Mouse (Mus musculus) E14TG2a.4 (cell line): ENCODE data around the gene Sf3b4.

Experiments
- H3K27me3 ChIP-seq: 2 replicates; pipeline ENCODE4 v1.6.1; 2014; ENCODE audit warnings: low read length, control low read depth; ENCODE audit not compliant: insufficient read depth
- H3K36me3 ChIP-seq: 2 replicates; pipeline ENCODE4 v1.6.1; 2014; ENCODE audit warnings: low read length, control low read depth; ENCODE audit not compliant: insufficient read depth
- H3K4me1 ChIP-seq: replicated peaks from 2 replicates; pipeline ENCODE4 v1.6.1; 2014; ENCODE audit warnings: low read depth, low read length, control low read depth
- H3K4me3 ChIP-seq: replicated peaks from 2 replicates; pipeline ENCODE4 v1.5.1; 2014; ENCODE audit warnings: mild to moderate bottlenecking, low read length
- H3K9me3 ChIP-seq: 2 replicates; pipeline ENCODE4 v1.6.1; 2014; ENCODE audit warnings: low read length, control low read depth
- CTCF ChIP-seq: conservative IDR thresholded peaks from 2 replicates; pipeline ENCODE4 v1.5.1; 2014; ENCODE audit warnings: low read length
- NANOG ChIP-seq: IDR thresholded peaks from 2 replicates; pipeline ENCODE4 v1.6.1; 2014; ENCODE audit warnings: borderline replicate concordance, low read length, mixed read lengths
- POU5F1 ChIP-seq: IDR thresholded peaks from 2 replicates; pipeline ENCODE4 v1.6.1; 2014; ENCODE audit warnings: low read length, borderline replicate concordance

Gene Sf3b4

DNA sequence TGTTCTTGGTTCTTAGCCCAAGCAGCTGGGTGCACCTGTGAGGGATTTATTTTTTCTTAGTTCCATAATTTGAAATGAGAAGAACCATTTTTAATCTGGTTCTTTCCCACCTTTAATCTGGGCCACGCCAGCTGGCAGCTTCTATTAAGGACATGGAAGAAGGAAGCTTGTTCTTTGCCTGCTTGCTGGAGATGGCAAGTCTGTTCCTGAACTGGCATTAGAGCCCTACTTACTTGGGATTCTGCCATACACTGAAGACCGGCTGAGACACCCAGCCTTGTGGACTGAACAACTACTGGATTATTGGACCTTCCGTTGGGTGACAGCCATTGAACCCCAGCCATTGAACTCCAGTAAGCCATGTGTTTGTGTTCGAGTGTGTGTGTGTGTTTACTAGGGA lies 50.6 kb downstream of the Sf3b4 start:
- Histone ChIP-seq H3K36me3 (no peaks in the 10 kb centered on the region), H3K4me1 (peaks cover 50% of the 10 kb centered on the region), H3K27me3 (peaks cover 12% of the 10 kb centered on the region; the same call in 1 of the 2 replicates), H3K9me3 (no peaks in the 10 kb centered on the region), H3K4me3 (no peak overlapping the region)
- TF ChIP-seq CTCF, result no peak
- TF ChIP-seq NANOG, result no peak
- TF ChIP-seq POU5F1, result no peak

DNA sequence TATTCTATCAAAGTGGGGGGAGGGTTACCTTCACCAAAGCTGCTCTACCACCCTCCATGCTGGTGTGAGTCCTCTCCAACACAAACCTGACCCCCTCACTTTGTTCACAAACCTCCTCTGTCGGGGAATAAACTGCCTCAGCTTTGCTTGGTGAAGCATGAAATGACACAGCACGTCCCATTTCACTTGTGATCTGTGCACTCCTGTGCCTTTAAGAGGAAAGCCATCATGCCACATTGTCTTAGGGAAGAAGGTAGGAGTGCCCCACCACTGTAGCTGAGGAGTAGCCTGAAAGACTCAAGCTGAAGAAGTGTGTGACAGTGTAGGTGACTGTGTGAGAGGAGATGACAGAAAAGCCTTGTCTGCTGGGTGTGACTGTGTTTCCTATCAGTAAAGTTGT lies 53.3 kb downstream of the Sf3b4 start:
- H3K9me3 ChIP-seq, result no peaks in the 10 kb centered on the region
- H3K4me3 ChIP-seq, result no peak overlapping the region
- no peaks in the 10 kb centered on the region for H3K36me3 ChIP-seq
- peaks cover 36% of the 10 kb centered on the region for H3K4me1 ChIP-seq
- H3K27me3 ChIP-seq, result peaks cover 12% of the 10 kb centered on the region; the same call in 1 of the 2 replicates
- no peak for TF ChIP-seq NANOG
- TF ChIP-seq POU5F1, result no peak
- no peak for TF ChIP-seq CTCF
